Mouse (Mus musculus) G1E (cell line): ENCODE data around the gene Rras2.

Experiments used
- CTCF ChIP-seq: IDR thresholded peaks from 2 replicates; pipeline ENCODE4 v1.5.1; 2012; ENCODE audit warnings: low read depth, low read length, inconsistent platforms, mixed read lengths
- GATA1 ChIP-seq: IDR thresholded peaks from 2 replicates; pipeline ENCODE4 v1.6.1; 2012; ENCODE audit warnings: borderline replicate concordance, low read length, inconsistent platforms, mixed read lengths
- GATA2 ChIP-seq: IDR thresholded peaks from 2 replicates; pipeline ENCODE4 v1.6.1; 2012; ENCODE audit warnings: low read depth, low read length, inconsistent platforms, borderline replicate concordance
- POLR2AphosphoS5 ChIP-seq: IDR thresholded peaks from 2 replicates; pipeline ENCODE4 v1.6.1; 2012; ENCODE audit warnings: low read depth, low read length, inconsistent platforms; ENCODE audit not compliant: insufficient replicate concordance
- TAL1 ChIP-seq: conservative IDR thresholded peaks from 2 replicates; pipeline ENCODE4 v1.6.1; 2012; ENCODE audit warnings: low read depth, low read length, inconsistent platforms, mixed read lengths

GRCm38 (mm10) chr7:114006456-114006855 lies 111.1 kb downstream of the Rras2 start:
- TF ChIP-seq CTCF (no peak), GATA2 (no peak), GATA1 (no peak), TAL1 (no peak), POLR2AphosphoS5 (no peak)
